Mouse (Mus musculus) embryonic fibroblast, embryonic 13.5 days (primary cell): ENCODE results near the gene Cenpx. TPM values are rescaled to one million over a fixed set of nuclear protein-coding genes. Genes with fewer than 3 reads are reported as not detected.

ENCODE experiments used
- H3K27ac ChIP-seq: 2 replicates; pipeline ENCODE4 v1.5.1; 2012; ENCODE audit warnings: low read length, control low read depth, inconsistent platforms; ENCODE audit not compliant: insufficient read depth
- H3K4me1 ChIP-seq: 2 replicates; pipeline ENCODE4 v1.6.1; 2011; ENCODE audit warnings: low read length; ENCODE audit not compliant: control insufficient read depth, insufficient read depth
- H3K4me3 ChIP-seq: 2 replicates; pipeline ENCODE4 v1.5.1; 2011; ENCODE audit warnings: mild to moderate bottlenecking, control low read depth, low read length; ENCODE audit not compliant: insufficient read depth
- CTCF ChIP-seq: IDR thresholded peaks from 2 replicates; pipeline ENCODE4 v1.5.1; 2011; ENCODE audit warnings: mild to moderate bottlenecking, control low read depth, low read length, moderate library complexity, borderline replicate concordance; ENCODE audit not compliant: insufficient read depth
- POLR2A ChIP-seq: IDR thresholded peaks from 2 replicates; pipeline ENCODE4 v1.6.1; 2011; ENCODE audit warnings: low read depth, mild to moderate bottlenecking, control low read depth, low read length, moderate library complexity
- polyA plus RNA-seq: library from polyadenylated mRNA; stranded (reverse); fragments of >200 nt; gene quantifications from 2 replicates; pipeline ENCODE4 v1.2.4, GENCODE M21; 2011; ENCODE audit warnings: low read depth; ENCODE audit not compliant: missing spikeins, insufficient read length

Gene Cenpx
- polyA plus RNA-seq, 1 experiment, result 44.1 TPM

- no peaks in the 10 kb centered on the region for H3K4me1 ChIP-seq
- no peak overlapping the region for H3K27ac ChIP-seq
- no peak for TF ChIP-seq POLR2A
- TF ChIP-seq CTCF, result no peak
- no peak overlapping the region for H3K4me3 ChIP-seq
Measured at GRCm38 (mm10) chr11:120662759-120663158, 50.8 kb downstream of the Cenpx start.

DNA sequence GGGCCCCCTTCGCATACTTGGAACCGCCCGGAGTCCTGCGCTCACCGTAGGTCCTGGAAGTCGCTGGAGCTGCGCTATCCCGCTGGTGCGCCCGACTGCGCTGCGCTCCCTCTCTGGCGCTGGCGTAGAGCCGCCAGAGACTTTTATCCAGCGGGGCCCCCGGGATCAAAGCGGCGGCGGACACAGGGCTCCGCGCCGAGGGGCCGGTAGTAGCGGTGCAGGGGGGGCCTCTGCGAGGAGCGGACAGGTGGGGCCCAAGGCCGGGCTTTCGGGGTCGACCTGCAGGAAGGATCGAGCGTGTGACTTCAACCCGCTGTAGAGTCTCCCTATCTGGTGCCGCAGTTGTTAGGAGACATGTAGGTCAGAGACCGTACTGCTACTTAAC, 52.5 kb downstream of the Cenpx start, which contains the start of gene Notum:
TSS of gene Notum (minus strand) at position 100 of the 385 bp plus-strand sequence.
- Histone ChIP-seq H3K4me3 (peak within 1 kb of the TSS; percentile 17), H3K4me1 (no peaks in the 10 kb centered on the region), H3K27ac (no peak within 1 kb of the TSS)
- TF ChIP-seq CTCF, result no peak
- TF ChIP-seq POLR2A, result no peak

Other genes starting within 250 kb of the Cenpx start
- gene Arl16, start 246.1 kb downstream of the Cenpx start, polyA plus RNA-seq, result 24.0 and 30.7 TPM in 2 replicates
- gene Mrpl12, start 229.1 kb downstream of the Cenpx start, polyA plus RNA-seq, result 51.1 and 58.0 TPM in 2 replicates
- 22.0 and 22.4 TPM in 2 replicates for gene Slc25a10, start 221.9 kb downstream of the Cenpx start, polyA plus RNA-seq
- gene Gcgr, start 183.0 kb downstream of the Cenpx start, polyA plus RNA-seq, result not detected in 2 replicates
- 65.4 and 90.1 TPM in 2 replicates for gene Mcrip1, start 164.0 kb downstream of the Cenpx start, polyA plus RNA-seq
- gene Ppp1r27, start 162.6 kb downstream of the Cenpx start, polyA plus RNA-seq, result not detected in 2 replicates
- gene P4hb, start 140.5 kb downstream of the Cenpx start, polyA plus RNA-seq, result 846 and 907 TPM in 2 replicates
- 500 and 534 TPM in 2 replicates for gene Arhgdia, start 132.1 kb downstream of the Cenpx start, polyA plus RNA-seq
- gene Alyref, start 115.4 kb downstream of the Cenpx start, polyA plus RNA-seq, result 112 and 150 TPM in 2 replicates
- 78.0 and 87.2 TPM in 2 replicates for gene Anapc11, start 115.3 kb downstream of the Cenpx start, polyA plus RNA-seq
- gene Npb, start 105.3 kb downstream of the Cenpx start, polyA plus RNA-seq, result not detected in 2 replicates
- gene Pcyt2, start 95.8 kb downstream of the Cenpx start, polyA plus RNA-seq, result 39.5 and 45.2 TPM in 2 replicates
- gene Sirt7, start 88.5 kb downstream of the Cenpx start, polyA plus RNA-seq, result 15.9 and 19.2 TPM in 2 replicates
- gene Mafg, start 80.1 kb downstream of the Cenpx start, polyA plus RNA-seq, result 39.4 and 43.9 TPM in 2 replicates
- gene Pycr1, start 70.0 kb downstream of the Cenpx start, polyA plus RNA-seq, result 44.5 and 59.0 TPM in 2 replicates
- not detected in 2 replicates for gene Myadml2, start 65.6 kb downstream of the Cenpx start, polyA plus RNA-seq
- 0.47 and 0.63 TPM in 2 replicates for gene Notum, start 52.6 kb downstream of the Cenpx start, polyA plus RNA-seq
- 49.8 and 53.9 TPM in 2 replicates for gene Aspscr1, start 40.8 kb downstream of the Cenpx start, polyA plus RNA-seq
- 16.1 and 17.8 TPM in 2 replicates for gene Lrrc45, start 187 bp upstream of the Cenpx start, polyA plus RNA-seq
- gene Rac3, start 7.7 kb upstream of the Cenpx start, polyA plus RNA-seq, result 16.0 and 20.8 TPM in 2 replicates
- gene Dcxr, start 13.5 kb upstream of the Cenpx start, polyA plus RNA-seq, result 31.6 and 52.4 TPM in 2 replicates
- 27.8 and 30.7 TPM in 2 replicates for gene Cbr2, start 18.4 kb upstream of the Cenpx start, polyA plus RNA-seq
- 1.3 and 15.2 TPM in 2 replicates for gene Hmga1b, start 49.1 kb upstream of the Cenpx start, polyA plus RNA-seq
- gene Rfng, start 70.5 kb upstream of the Cenpx start, polyA plus RNA-seq, result 12.8 and 13.0 TPM in 2 replicates
- gene Gps1, start 70.5 kb upstream of the Cenpx start, polyA plus RNA-seq, result 103 and 112 TPM in 2 replicates
- 23.7 and 24.0 TPM in 2 replicates for gene Dus1l, start 82.7 kb upstream of the Cenpx start, polyA plus RNA-seq
- gene Fasn, start 110.8 kb upstream of the Cenpx start, polyA plus RNA-seq, result 61.2 and 72.6 TPM in 2 replicates
- gene Ccdc57, start 219.1 kb upstream of the Cenpx start, polyA plus RNA-seq, result 0.82 and 1.9 TPM in 2 replicates
- gene Slc16a3, start 234.7 kb upstream of the Cenpx start, polyA plus RNA-seq, result 43.8 and 63.2 TPM in 2 replicates